Mouse (Mus musculus) heart, postnatal 25 days (tissue): Measurements from ENCODE around the gene Pgap3. TPM values are rescaled to one million over a fixed set of nuclear protein-coding genes. Genes with fewer than 3 reads are reported as not detected.

Source experiments
- DNase-seq: peaks from one replicate; pipeline ENCODE4 v3.0.0; 2022; ENCODE audit warnings: low spot score
- intact Hi-C: fragments of 180-260 bp; cut with DNase I; formaldehyde crosslinking; loops from one replicate; pipeline ENCODE4 v1.15.1; 2025
- total RNA-seq, 2 experiments: library from RNA; stranded (reverse); gene quantifications; 2 replicates each; pipeline ENCODE4 v1.2.3; 2021

The Pgap3 gene
- 1 to 10 TPM; 8.4 to 9.3 TPM for total RNA-seq

DNA sequence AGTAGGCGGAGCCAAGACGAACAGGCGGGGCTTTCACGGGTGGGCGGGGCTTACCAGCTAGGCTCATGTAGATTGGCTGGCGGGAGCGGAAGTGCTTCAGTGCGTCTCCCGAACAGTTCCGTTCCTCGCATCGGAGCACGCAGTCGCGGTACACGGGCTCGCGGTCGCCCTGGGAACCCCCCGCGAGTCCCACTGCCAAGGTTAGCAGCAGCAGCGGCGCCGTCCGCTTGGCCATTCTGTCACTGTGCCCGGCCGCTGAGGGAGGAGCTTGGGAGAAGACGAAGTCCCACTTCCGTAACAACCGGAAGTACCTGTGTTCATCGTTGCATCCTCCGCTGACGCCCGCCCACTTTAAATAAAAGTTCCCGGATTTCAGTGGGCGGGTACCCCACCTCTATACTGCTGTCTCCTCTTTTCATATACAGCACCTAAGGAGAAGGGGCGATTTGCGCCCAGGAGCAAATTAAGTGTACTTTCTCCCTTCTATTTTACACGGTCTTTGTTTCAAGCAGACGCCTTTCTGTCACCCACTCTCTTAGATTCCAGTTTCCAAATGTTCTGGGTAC is at the start of gene Pgap3:
Gene Pgap3 (minus strand): TSS at position 330 of the 566 bp plus-strand sequence.
- peak; percentile 80 for DNase-seq

DNA sequence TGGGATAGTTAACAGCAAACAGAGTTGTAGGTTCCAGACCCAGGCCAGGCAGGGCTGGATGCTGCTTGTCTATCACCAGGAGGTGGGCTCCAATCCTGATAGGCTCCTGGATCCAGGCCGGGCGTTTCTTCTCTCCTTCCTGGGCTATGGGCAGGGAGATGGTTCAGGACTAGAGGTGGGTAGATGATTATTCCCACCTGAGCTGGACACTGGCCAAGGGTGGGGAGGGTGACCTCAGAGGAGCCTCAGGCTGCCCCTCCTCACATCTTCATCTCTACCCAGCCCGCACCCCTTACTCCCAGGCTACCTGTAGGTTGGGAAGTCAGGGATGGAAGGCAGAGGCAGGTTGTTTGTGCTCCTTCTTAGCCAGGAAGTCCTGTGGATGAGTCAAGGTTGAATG is 49.1 kb upstream of the Pgap3 start:
- intact Hi-C loops, result no loop called here
- no peak for DNase-seq

More for the DNA sequence above, at the start of gene Pgap3:
- intact Hi-C loops, result loop anchor here (5.0 kb wide), 1 partner anchor 37 kb away; the partner anchor contains the start of gene Mien1

DNA sequence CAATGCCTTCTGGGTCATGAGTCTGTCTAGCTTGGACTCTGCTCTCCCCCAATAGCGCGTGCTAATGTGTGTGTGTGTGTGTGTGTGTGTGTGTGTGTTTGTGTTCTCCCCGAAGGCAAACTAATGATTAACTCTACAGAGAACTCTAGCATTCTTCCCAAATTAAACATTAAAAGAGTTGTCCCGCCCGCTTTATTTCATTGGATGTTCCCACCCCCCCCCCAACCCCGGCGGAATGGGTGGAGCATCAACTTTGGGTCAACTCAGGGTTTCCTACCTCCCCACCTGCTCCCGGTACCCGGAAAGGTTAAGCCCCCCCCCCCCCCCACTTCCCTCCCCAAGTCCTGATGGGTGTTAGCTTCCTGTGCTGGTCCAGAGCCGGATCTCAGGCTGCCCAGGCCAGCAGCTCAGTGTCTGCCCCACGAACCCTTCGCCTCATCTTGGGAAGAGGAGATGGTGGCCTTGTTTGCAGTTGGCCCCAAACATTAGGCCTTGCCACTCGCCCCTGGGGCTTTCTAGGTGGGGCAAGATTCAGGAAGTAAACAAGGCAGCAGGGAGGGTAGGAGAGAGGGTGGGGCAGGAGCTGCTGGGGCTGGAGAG is 48.0 kb upstream of the Pgap3 start:
- no peak for DNase-seq
- intact Hi-C loops, result no loop called here

DNA sequence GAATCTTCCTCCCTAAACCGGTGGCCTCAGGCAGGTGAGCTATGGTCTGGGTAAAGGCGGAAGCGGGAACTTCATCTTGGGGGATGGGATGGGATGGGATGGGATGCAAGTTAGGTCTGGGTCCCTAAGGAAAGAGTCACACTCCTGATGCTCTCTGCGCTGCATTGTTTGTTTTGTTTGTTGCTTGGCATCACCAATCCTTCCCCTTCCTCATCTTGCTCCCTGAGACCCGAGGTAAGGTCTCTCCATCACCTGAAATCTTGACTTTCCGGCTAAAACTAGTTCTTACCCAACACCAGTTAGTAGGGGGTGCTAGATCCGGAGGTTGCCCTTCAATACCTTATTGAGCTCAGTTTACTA is 47.2 kb upstream of the Pgap3 start:
- no peak for DNase-seq
- intact Hi-C loops, result no loop called here

DNA sequence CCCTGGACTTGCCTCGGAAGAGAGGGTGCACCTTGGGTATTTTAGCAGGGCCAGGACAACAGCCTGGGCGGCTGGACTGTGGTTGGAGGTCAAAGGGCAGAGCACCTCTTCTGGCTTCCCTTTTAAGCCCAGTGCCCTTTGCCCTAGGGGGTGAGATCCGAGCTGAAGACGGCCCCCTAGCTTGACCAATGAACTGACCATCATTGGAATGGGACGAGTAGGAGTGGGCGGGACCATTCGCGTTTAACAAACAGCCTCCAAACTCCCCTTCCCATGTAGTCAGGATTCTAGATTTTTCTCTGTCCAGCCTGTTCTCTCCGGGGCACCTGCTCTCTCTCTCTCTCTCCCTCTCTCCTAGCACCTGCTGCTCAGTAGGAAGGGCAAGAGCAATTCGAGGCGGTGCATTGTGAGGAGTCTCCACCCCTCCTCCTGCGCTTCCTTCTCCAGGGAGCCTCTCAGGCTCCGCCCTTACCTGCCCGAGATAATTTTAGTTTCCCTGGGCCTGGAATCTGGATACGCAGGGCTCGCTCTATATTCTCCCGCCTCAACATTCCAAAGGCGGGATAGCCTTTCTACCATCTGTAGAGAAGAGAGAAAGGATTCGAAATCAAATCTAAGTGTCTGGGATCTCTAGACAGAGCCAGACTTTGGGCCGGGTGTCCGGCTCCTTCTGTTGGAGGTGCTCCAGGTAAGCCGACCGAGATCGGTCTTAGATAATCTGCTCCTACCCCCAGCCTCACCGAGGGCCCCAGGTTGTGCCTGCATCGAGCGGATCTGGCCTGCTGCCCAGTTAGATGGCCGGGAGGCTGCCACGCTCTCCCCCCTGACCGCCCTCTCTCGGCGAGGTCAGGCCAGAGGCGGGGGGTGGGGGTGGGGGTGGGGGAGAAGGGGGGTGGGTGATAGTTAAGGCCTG is 46.5 kb upstream of the Pgap3 start:
- intact Hi-C loops, result no loop called here
- no peak for DNase-seq

DNA sequence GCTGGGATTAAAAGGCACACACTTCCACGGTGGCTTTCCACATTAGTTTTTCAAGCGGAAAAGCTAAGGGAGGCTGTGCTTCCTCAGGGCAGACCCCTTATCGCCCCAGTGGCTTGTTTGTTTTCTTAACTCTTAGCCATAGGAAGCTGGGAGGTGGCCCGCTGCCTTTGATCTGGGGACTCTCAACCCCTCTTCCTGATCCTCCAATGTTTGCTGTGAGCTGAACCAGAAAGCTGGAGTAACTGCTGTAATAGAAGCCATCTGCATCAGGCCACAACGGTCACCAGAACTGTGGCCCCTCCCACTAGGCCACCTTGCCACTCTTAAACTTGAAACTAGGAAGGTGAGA is 45.9 kb upstream of the Pgap3 start, which contains the start of gene Grb7:
Gene Grb7 (plus strand): TSS at position 182 of the 349 bp plus-strand sequence.
- intact Hi-C loops, result no loop called here
- DNase-seq, result no peak

DNA sequence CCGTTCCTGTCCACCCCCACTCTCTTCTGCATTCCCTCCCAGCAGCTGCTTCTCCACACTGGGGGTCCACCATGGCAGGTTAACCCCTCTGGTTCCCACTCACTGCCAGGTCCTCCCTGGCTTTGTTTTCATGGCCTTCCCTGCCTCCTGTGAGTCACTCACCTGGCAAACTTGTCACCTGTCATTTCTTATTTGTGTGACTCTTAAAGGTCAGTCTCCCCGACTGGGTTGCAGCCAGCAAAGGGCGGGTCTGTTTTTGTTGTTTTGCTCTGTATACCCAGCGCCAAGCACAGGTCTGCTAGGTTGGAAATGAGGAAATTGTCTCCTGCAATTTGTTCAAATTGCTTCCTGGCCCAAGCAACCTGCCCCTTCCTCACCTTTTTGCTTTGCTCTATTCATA is 45.4 kb upstream of the Pgap3 start:
- no peak for DNase-seq
- intact Hi-C loops, result no loop called here

DNA sequence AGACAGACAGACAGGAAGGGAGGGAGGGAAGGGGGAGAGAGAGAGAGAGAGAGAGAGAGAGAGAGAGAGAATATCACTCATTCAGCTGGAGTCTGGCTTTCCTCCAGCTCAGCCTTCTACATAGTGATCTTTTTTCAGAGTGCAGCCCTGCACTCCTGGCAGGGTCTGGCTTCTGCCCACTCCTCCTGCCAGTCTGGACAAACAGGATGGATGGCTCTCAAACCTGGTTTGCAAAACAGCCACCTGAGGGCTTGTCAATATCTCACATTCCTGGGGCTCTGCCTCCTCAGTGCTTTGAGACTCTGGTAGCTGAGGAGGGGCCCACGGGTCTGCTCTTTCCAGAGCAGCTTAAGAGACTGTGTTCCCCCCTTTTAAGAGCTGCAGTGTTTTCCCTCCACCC is 44.9 kb upstream of the Pgap3 start:
- intact Hi-C loops, result no loop called here
- DNase-seq, result no peak

DNA sequence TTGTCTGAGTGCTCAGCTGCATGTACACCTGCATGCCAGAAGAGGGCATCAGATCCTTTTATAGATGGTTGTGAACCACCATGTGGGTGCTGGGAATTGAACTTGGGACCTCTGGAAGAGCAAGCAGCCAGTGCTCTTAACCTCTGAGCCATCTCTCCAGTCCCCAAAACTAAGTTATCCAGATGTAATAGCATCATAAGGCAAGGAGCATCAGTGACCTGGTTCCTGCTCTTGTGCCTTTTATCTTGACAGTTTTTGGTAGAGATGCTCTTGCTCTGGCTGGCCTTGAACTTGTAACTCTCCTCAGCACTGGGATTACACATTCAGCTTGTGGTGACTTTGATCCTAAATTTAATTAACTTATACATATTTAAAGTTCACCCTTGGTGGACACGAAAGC is 43.4 kb upstream of the Pgap3 start:
- no peak for DNase-seq
- intact Hi-C loops, result no loop called here

DNA sequence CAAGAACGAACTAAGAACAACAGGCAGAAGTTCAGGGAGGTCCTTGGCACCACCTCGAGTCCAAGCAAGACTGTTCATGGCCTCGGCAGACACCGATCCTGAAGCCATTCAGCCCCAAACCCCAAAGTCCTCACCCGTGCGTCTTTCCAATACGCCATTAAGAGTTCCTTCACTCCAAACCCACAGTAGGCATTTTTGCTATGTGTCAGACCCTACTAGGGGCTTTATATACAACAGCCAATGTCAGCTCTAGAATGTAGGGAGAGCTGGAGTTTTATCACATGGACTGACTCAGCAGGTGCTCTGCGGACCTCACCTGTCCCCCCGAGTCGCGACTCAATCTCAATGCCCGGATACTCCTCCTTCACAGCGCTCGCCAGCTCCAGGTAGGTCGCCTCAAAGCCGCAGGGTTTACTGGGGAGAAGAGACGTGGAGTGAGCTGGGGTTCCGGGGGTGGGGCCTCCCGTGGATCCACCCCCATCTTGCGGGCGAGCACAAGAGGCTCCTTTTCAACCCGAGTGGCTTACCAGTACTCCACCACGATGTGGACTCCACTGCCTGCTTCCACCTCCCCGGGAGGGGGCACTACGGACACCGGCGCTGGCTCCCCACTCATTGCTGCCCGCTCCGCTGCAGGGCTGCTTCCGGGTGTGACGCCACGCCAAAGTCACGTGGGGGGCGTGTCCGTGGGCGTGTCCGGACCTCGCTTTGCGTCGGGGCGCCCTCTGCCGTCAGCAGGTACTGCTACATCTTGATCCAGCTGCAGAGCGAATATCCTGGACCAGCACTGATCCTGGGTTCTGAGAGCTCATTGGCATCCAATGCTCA is 38.3 kb upstream of the Pgap3 start, which contains the start of gene Mien1:
Gene Mien1 (minus strand): TSS at position 661 of the 828 bp plus-strand sequence.
- intact Hi-C loops, result loop anchor here (2.0 to 5.0 kb wide), 2 partner anchors 36 to 96 kb away; partner anchors contain the start of gene Pgap3
- peak; percentile 85 for DNase-seq

DNA sequence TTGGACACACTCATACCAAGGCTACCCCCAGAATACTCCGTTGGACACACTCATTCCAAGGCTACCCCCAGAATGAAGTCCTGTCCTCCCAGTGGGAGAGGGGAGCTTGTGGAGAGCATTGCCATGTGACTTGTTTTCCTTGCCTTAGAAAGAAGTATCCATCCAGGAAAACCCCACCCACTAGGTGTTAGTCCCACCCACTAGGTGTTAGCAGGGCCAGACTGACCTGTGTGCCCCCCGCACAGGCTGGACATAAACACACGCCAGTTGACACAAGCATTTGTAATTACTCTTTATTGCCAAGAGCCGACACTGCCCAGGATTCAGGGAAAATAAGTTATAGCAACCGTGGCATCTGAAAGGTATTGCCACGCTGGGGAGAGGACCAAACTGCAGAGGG is 37.2 kb upstream of the Pgap3 start:
- DNase-seq, result no peak
- intact Hi-C loops, result loop anchor here (5.0 kb wide), 1 partner anchor 35 kb away; the partner anchor contains the start of gene Pgap3

DNA sequence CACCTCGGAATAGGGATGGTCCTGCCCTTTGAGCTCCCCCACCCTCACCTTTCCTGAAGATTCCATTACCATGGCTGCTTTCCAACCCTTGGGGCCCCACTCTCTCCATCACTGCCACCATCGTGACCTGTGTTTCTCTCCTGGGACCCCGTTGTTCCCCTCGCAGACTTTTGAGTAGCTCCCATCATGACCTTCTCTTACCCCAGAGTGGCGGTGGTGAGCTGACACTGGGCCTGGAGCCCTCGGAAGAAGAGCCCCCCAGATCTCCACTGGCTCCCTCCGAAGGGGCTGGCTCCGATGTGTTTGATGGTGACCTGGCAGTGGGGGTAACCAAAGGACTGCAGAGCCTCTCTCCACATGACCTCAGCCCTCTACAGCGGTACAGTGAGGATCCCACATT is 35.4 kb upstream of the Pgap3 start:
- intact Hi-C loops, result loop anchor here (5.0 kb wide), 1 partner anchor 33 kb away; the partner anchor contains the start of gene Pgap3
- DNase-seq, result no peak

DNA sequence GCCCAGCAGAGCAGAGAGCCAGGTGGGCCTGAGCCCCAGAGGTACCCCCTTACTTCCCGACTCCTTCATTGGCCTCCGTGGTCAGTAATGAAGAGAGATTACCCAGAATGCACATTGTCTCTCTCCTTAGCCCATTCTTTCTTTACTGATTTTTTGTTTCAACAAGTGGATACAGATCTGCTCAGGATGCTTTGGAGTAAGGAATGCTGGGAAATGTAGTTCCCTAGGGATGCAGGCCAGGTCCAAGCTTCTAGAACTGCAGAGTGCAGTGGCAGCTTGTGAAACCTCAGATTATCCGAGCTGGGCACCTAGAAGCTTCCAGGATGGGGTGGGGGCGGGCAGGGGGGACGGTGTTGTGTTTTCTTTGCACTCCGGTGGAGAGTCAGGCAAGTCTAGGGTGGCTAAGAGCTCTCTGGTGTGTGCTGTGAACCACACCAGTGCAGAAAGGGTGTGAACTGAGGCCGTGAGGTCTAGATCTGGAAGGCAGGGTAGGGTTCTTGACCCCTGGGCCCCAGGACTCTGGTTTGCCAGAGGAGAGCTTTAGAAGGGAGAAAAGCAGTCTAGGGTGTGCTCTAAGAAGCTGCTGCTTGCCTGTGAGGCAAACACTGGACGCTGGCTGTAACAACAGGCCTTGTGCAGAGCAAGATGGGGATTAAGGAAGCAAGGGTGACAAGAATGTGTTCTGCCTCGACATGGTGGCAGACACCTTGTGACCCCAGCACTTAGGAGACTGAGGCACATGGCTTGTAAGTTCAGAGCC is 31.6 kb upstream of the Pgap3 start:
- intact Hi-C loops, result no loop called here

DNA sequence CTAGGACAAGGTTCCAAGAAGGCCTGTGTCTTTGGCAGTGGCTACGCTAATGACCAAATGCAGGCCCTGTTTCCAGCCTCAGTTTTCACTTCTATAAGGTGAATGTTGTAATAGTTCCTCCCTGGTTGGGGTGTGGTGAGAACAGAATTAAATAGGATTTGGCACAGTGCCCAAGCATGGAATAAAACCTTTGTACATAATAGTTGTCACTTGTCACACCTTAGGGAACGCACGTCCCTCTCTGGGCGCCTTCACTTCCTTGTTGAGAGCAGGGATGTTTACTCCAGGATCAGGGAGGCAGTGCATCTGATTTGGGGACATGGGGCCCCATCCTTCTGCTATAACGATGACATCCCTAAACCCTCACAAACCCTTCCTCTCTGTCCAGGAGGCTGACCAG is 28.1 kb upstream of the Pgap3 start:
- no peak for DNase-seq
- intact Hi-C loops, result no loop called here

More for the DNA sequence above, 31.6 kb upstream of the Pgap3 start:
- DNase-seq, result no peak

DNA sequence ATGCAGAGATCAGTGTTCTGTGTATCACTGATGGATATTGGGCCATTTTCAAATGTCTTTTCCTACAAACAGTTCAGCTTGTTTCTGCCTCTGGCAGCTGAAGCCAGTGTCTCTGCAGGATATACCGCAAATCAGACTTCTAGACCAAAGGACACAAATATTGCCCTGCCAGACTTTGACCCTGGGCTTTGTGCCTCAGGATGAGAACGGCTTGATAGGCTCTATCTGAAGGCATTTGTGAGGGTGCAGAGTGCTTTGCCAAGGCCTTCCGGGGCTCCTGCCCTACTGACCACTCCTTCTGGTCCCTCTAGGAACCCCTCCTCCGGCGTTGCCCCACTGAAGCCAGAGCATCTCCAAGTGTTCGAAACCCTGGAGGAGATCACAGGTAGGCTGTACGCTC is 26.3 kb upstream of the Pgap3 start:
- intact Hi-C loops, result no loop called here
- no peak for DNase-seq

DNA sequence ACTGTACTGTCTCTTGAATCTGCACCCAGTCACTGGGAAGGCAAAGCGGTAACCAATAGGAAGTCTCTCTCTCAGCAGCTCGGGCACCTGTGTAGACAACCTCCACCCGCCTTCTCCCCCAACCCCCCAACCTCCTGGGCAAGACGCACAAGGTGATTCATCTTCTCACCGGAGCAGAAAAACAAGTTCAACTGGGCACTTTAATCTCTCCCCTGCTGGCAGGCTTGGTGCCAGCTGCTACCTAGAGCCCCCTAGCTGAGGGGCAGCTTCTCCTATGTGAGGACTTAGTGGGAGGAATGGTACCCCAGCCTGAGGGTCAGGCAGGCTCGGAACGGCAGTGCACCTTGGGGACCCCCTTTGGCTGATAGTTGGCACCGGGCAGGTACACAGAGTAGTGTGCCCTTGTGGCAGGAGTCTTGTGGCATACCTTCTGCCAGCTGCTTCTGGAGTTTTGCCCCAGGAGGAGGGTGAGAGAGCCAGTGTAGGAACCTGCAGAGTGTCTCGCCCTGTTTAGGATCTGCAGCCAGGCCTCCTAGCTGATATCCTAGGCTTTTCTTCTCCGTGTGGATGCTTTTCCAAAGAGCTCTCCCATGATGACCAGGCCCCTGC is 18.8 kb upstream of the Pgap3 start:
- intact Hi-C loops, result no loop called here
- DNase-seq, result no peak

DNA sequence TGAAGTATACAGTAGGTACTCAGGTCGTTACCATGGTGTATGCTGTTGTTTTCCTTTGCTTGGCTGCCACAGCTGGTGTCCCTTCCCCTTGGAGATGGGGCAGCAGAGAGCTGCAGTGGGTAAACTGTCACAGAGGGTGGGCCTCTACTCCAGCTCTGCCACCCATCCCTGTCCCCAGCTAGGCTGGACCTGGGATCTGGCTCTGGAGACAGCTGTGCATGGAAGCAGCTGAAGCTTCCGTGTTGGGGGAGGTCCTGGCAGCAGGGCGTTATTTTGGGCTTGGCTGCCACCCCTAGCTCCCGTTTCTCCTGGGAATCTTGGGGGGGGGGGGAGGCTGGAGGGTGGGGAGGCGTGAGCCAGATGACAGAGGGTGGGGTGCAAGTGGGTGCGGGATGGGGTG is 18.0 kb upstream of the Pgap3 start:
- intact Hi-C loops, result no loop called here
- no peak for DNase-seq

DNA sequence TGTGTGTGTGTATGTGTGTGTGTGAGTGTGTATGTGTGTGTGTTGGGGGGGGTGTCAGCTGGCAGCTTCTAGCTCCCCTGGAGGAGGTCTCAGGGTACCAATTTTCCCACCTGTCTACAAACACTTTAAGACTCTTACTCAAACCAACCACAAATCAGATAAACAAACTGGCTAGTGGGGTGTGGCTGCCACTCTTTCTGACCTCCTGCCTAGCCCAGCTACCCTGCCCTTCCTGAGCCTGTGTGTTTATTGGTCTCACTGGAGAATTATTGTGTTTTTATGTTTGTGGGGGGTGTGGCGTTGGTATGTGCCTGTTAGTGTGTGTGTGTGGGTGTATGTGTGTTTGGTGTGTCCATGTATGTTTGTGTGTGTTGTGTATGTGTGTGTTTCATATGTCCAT is 16.8 kb upstream of the Pgap3 start:
- no peak for DNase-seq
- intact Hi-C loops, result no loop called here

DNA sequence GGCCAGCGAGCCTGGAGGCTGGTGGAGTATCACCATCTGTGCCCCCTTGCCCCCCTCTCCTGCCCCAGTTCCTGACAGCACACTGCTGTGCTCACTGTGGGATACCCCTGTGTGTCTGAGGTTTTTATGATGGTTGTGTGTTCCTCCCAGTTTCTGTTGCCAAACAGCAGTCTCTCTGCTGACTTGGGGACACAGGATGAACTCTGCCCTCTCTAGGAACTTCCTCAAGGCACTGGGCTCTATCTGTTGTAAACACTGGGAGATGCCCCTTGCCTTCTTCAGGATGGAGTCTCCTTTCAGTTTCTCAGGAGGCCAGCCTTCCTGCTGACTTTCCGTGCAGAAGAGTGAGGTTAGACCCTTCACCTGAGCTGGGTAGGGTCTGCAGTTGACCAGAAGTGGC is 13.9 kb upstream of the Pgap3 start:
- intact Hi-C loops, result no loop called here
- no peak for DNase-seq
